Mouse (Mus musculus) cerebellum, adult (tissue): Measurements from ENCODE around the gene Dph2.

Source experiments
- ATAC-seq: cut with Nextera tagmentation; 2 replicates; pipeline ENCODE4 v1.9.2; 2017; ENCODE audit warnings: mild to moderate bottlenecking, moderate library complexity, mixed read lengths; ENCODE audit not compliant: insufficient number of reproducible peaks, low FRiP score, low TSS enrichment

The Dph2 gene

GRCm38 (mm10) chr4:117891738-117892161, at the start of gene Dph2:
Gene Dph2 (minus strand): TSS chr4:117892032.
- ATAC-seq, result peak; percentile 72

GRCm38 (mm10) chr4:117936964-117937363, 45.1 kb upstream of the Dph2 start:
- ATAC-seq, result no peak

GRCm38 (mm10) chr4:117934081-117934480, 42.2 kb upstream of the Dph2 start:
- no peak for ATAC-seq

- ATAC-seq, result no peak
Observed at GRCm38 (mm10) chr4:117933248-117933647, 41.4 kb upstream of the Dph2 start.

GRCm38 (mm10) chr4:117929391-117929881, 37.6 kb upstream of the Dph2 start, which contains the start of gene Artn:
Gene Artn (minus strand): TSS chr4:117929763.
- ATAC-seq, result no peak

GRCm38 (mm10) chr4:117928699-117929241, 36.9 kb upstream of the Dph2 start:
- ATAC-seq, result peak; percentile 33; the same call in 1 of the 2 replicates

- ATAC-seq, result no peak
Observed at GRCm38 (mm10) chr4:117928234-117928633, 36.4 kb upstream of the Dph2 start.

- peak; percentile 36 for ATAC-seq
Observed at GRCm38 (mm10) chr4:117926545-117927482, 35.0 kb upstream of the Dph2 start.

- no peak for ATAC-seq
Observed at GRCm38 (mm10) chr4:117924916-117925315, 33.1 kb upstream of the Dph2 start.

GRCm38 (mm10) chr4:117923450-117923849, 31.6 kb upstream of the Dph2 start:
- no peak for ATAC-seq

- no peak for ATAC-seq
Observed at GRCm38 (mm10) chr4:117921358-117921757, 29.5 kb upstream of the Dph2 start.

- ATAC-seq, result no peak
Observed at GRCm38 (mm10) chr4:117918762-117919161, 26.9 kb upstream of the Dph2 start.

- no peak for ATAC-seq
Observed at GRCm38 (mm10) chr4:117918261-117918660, 26.4 kb upstream of the Dph2 start.

- no peak for ATAC-seq
Observed at GRCm38 (mm10) chr4:117917847-117918246, 26.0 kb upstream of the Dph2 start.

- no peak for ATAC-seq
Observed at GRCm38 (mm10) chr4:117917402-117917801, 25.6 kb upstream of the Dph2 start.

- ATAC-seq, result no peak
Observed at GRCm38 (mm10) chr4:117916386-117916785, 24.6 kb upstream of the Dph2 start.

GRCm38 (mm10) chr4:117915489-117916105, 23.8 kb upstream of the Dph2 start:
- no peak for ATAC-seq

GRCm38 (mm10) chr4:117914591-117915442, 23.0 kb upstream of the Dph2 start, which contains the start of gene Ipo13:
Gene Ipo13 (minus strand): TSS chr4:117914999.
- ATAC-seq, result peak; percentile 82

GRCm38 (mm10) chr4:117914031-117914430, 22.2 kb upstream of the Dph2 start:
- ATAC-seq, result no peak

- no peak for ATAC-seq
Observed at GRCm38 (mm10) chr4:117913421-117913820, 21.6 kb upstream of the Dph2 start.
